Mouse (Mus musculus) natural killer cell, adult 2 months (primary cell): Measurements from ENCODE around the gene Drd4.
"Not testable (repeated sequence)": the region's sequence is repeated elsewhere in the genome, so short reads cannot be mapped to it uniquely, and the experiment has no call there.

ENCODE experiments used
- DNase-seq, 2 experiments: peaks; one replicate each; pipeline ENCODE4 v3.0.0; 2022; ENCODE audit warnings: low spot score in 2 of 2

Gene Drd4

GRCm38 (mm10) chr7:141291921-141292582, at the start of gene Drd4:
Gene Drd4 (plus strand): TSS chr7:141292006.
- no peak for DNase-seq

GRCm38 (mm10) chr7:141250486-141250885, 41.3 kb upstream of the Drd4 start:
- DNase-seq = not testable (repeated sequence)

- no peak for DNase-seq
Measured at GRCm38 (mm10) chr7:141256159-141256558, 35.6 kb upstream of the Drd4 start.

GRCm38 (mm10) chr7:141261480-141261879, 30.3 kb upstream of the Drd4 start:
- no peak for DNase-seq

- no peak for DNase-seq
Measured at GRCm38 (mm10) chr7:141263640-141264039, 28.2 kb upstream of the Drd4 start.

GRCm38 (mm10) chr7:141264041-141264700, 27.6 kb upstream of the Drd4 start:
- DNase-seq = no peak

GRCm38 (mm10) chr7:141264761-141265410, 26.9 kb upstream of the Drd4 start:
- DNase-seq = peak; percentile 52 to 61

GRCm38 (mm10) chr7:141265411-141265738, 26.4 kb upstream of the Drd4 start:
- peak in 1 of 2 experiments; percentile 44 for DNase-seq

- peak; percentile 87 to 90 for DNase-seq
Measured at GRCm38 (mm10) chr7:141265739-141266561, 25.9 kb upstream of the Drd4 start, which contains the start of gene Irf7. Gene Irf7 (minus strand): TSS chr7:141266481.

- peak in 1 of 2 experiments; percentile 19 for DNase-seq
Measured at GRCm38 (mm10) chr7:141268466-141269272, 23.1 kb upstream of the Drd4 start.

- DNase-seq = no peak
Measured at GRCm38 (mm10) chr7:141269273-141269545, 22.6 kb upstream of the Drd4 start.

- peak; percentile 37 to 56 for DNase-seq
Measured at GRCm38 (mm10) chr7:141270631-141271030, 21.2 kb upstream of the Drd4 start.

GRCm38 (mm10) chr7:141275356-141275755, 16.4 kb upstream of the Drd4 start:
- DNase-seq = no peak

GRCm38 (mm10) chr7:141276546-141276945, 15.3 kb upstream of the Drd4 start, which contains the start of gene Cdhr5:
Gene Cdhr5 (minus strand): TSS chr7:141276786.
- no peak for DNase-seq

- DNase-seq = no peak
Measured at GRCm38 (mm10) chr7:141277701-141278678, 13.8 kb upstream of the Drd4 start.

GRCm38 (mm10) chr7:141278766-141279590, 12.8 kb upstream of the Drd4 start, which contains the start of gene Sct:
Gene Sct (minus strand): TSS chr7:141279133.
- DNase-seq = no peak

- no peak for DNase-seq
Measured at GRCm38 (mm10) chr7:141281442-141281841, 10.4 kb upstream of the Drd4 start.

GRCm38 (mm10) chr7:141282756-141283155, 9.1 kb upstream of the Drd4 start:
- no peak for DNase-seq

GRCm38 (mm10) chr7:141288042-141288441, 3.8 kb upstream of the Drd4 start:
- DNase-seq = no peak
